Mouse (Mus musculus): ENCODE data around the gene Papss2.

Papss2 gene

GRCm38 (mm10) chr19:32637357-32638275 is 42.0 kb downstream of the Papss2 start:
- H3K36me3 ChIP-seq (ENCODE audit: insufficient read depth, low read length): no peaks in the 10 kb centered on the region
- TF ChIP-seq NANOG (IDR thresholded peaks at IDR 0.05; ENCODE audit: borderline replicate concordance, low read length): no peak
- no peak for TF ChIP-seq POU5F1 (IDR thresholded peaks at IDR 0.05; ENCODE audit: borderline replicate concordance, low read length)
- no peak for TF ChIP-seq CTCF (conservative IDR thresholded peaks at IDR 0.05; ENCODE audit: low read length)
- H3K4me1 ChIP-seq (replicated peaks; ENCODE audit: low read depth, low read length): peaks cover 25% of the 10 kb centered on the region
- 0 out of 2 replicates have a peak, but pooled peaks cover 3% of the 10 kb centered on the region for H3K27me3 ChIP-seq (ENCODE audit: insufficient read depth, low read length)
- H3K4me3 ChIP-seq (replicated peaks; ENCODE audit: low read length): no peak overlapping the region
- H3K9me3 ChIP-seq (ENCODE audit: low read length): no peaks in the 10 kb centered on the region

DNA sequence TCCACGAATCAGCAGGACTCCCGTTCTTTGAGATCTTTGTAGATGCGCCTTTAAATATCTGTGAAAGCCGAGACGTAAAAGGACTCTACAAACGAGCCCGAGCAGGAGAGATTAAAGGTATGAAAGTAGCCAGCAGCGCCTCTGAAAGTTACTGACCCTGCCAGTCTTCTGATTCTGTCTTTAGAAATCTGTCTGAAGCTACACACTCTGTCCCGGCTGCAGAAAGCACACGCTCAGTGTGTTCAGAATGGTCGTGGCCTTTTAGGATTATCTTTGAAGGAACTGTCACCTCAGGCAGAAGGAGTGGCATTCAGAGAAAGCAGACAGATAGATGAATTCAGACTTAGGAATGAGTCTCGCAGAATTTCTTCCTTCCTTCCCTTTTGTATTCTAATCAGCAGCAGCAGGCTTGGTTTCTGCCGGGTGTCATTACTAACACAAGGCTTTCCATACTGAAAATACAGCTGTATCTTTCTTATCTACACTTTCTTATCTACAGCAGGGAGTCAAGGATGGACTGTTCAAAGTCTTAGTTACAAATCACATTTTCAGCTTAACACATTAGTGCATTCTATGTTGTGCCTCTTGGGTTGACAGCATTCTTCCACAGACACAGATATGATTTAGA is 42.8 kb downstream of the Papss2 start:
- Histone ChIP-seq H3K27me3 (ENCODE audit: insufficient read depth, low read length) (0 out of 2 replicates have a peak, but pooled peaks cover 3% of the 10 kb centered on the region), H3K4me1 (replicated peaks; ENCODE audit: low read depth, low read length) (peaks cover 25% of the 10 kb centered on the region), H3K4me3 (replicated peaks; ENCODE audit: low read length) (no peak overlapping the region), H3K36me3 (ENCODE audit: insufficient read depth, low read length) (no peaks in the 10 kb centered on the region), H3K9me3 (ENCODE audit: low read length) (no peaks in the 10 kb centered on the region)
- TF ChIP-seq CTCF (conservative IDR thresholded peaks at IDR 0.05; ENCODE audit: low read length) (no peak), NANOG (IDR thresholded peaks at IDR 0.05; ENCODE audit: borderline replicate concordance, low read length) (no peak), POU5F1 (IDR thresholded peaks at IDR 0.05; ENCODE audit: borderline replicate concordance, low read length) (no peak)

DNA sequence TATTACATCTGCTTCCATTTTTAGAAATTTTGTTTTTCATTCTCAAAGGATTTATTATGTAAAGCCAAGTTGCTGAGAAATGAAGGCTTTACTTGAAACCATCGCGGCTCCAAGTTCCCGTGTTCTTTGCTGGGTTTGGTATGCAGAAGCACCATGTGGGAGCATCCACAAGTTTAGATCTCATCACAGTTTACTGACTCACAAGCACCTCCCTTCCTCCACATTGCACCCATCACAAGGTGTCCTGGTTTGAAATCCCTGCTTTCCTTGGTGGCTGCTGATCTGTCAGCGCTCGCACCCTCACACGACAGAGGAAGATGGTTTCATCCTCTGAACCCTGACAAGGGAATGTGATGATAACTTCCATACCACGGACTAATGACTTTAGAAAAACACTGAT is 45.9 kb downstream of the Papss2 start:
- Histone ChIP-seq H3K27me3 (ENCODE audit: insufficient read depth, low read length) (no peaks in the 10 kb centered on the region), H3K4me3 (replicated peaks; ENCODE audit: low read length) (no peak overlapping the region), H3K36me3 (ENCODE audit: insufficient read depth, low read length) (no peaks in the 10 kb centered on the region), H3K4me1 (replicated peaks; ENCODE audit: low read depth, low read length) (peaks cover 7% of the 10 kb centered on the region), H3K9me3 (ENCODE audit: low read length) (no peaks in the 10 kb centered on the region)
- TF ChIP-seq POU5F1 (IDR thresholded peaks at IDR 0.05; ENCODE audit: borderline replicate concordance, low read length): no peak
- no peak for TF ChIP-seq CTCF (conservative IDR thresholded peaks at IDR 0.05; ENCODE audit: low read length)
- TF ChIP-seq NANOG (IDR thresholded peaks at IDR 0.05; ENCODE audit: borderline replicate concordance, low read length): no peak

GRCm38 (mm10) chr19:32641995-32642394 is 46.4 kb downstream of the Papss2 start:
- no peaks in the 10 kb centered on the region for H3K36me3 ChIP-seq (ENCODE audit: insufficient read depth, low read length)
- H3K4me3 ChIP-seq (replicated peaks; ENCODE audit: low read length): no peak overlapping the region
- TF ChIP-seq NANOG (IDR thresholded peaks at IDR 0.05; ENCODE audit: borderline replicate concordance, low read length) (no peak), CTCF (conservative IDR thresholded peaks at IDR 0.05; ENCODE audit: low read length) (no peak), POU5F1 (IDR thresholded peaks at IDR 0.05; ENCODE audit: borderline replicate concordance, low read length) (no peak)

GRCm38 (mm10) chr19:32643642-32644041 is 48.1 kb downstream of the Papss2 start:
- Histone ChIP-seq H3K9me3 (ENCODE audit: low read length) (peaks cover 14% of the 10 kb centered on the region), H3K36me3 (ENCODE audit: insufficient read depth, low read length) (no peaks in the 10 kb centered on the region), H3K4me1 (replicated peaks; ENCODE audit: low read depth, low read length) (peaks cover 10% of the 10 kb centered on the region; the same call in 1 of the 2 replicates), H3K27me3 (ENCODE audit: insufficient read depth, low read length) (no peaks in the 10 kb centered on the region), H3K4me3 (replicated peaks; ENCODE audit: low read length) (no peak overlapping the region)
- TF ChIP-seq CTCF (conservative IDR thresholded peaks at IDR 0.05; ENCODE audit: low read length) (peak; percentile 52), NANOG (IDR thresholded peaks at IDR 0.05; ENCODE audit: borderline replicate concordance, low read length) (no peak)

More at GRCm38 (mm10) chr19:32641995-32642394, 46.4 kb downstream of the Papss2 start:
- peaks cover 1% of the 10 kb centered on the region for H3K9me3 ChIP-seq (ENCODE audit: low read length)
- H3K27me3 ChIP-seq (ENCODE audit: insufficient read depth, low read length): no peaks in the 10 kb centered on the region
- H3K4me1 ChIP-seq (replicated peaks; ENCODE audit: low read depth, low read length): peaks cover 5% of the 10 kb centered on the region

- no peaks in the 10 kb centered on the region for H3K36me3 ChIP-seq (ENCODE audit: insufficient read depth, low read length)
- H3K9me3 ChIP-seq (ENCODE audit: low read length): peaks cover 23% of the 10 kb centered on the region
- no peak overlapping the region for H3K4me3 ChIP-seq (replicated peaks; ENCODE audit: low read length)
- H3K4me1 ChIP-seq (replicated peaks; ENCODE audit: low read depth, low read length): peaks cover 11% of the 10 kb centered on the region; the same call in 1 of the 2 replicates
- H3K27me3 ChIP-seq (ENCODE audit: insufficient read depth, low read length): no peaks in the 10 kb centered on the region
- no peak for TF ChIP-seq CTCF (conservative IDR thresholded peaks at IDR 0.05; ENCODE audit: low read length)
- TF ChIP-seq POU5F1 (IDR thresholded peaks at IDR 0.05; ENCODE audit: borderline replicate concordance, low read length): no peak
- no peak for TF ChIP-seq NANOG (IDR thresholded peaks at IDR 0.05; ENCODE audit: borderline replicate concordance, low read length)
These were observed 50.3 kb downstream of the Papss2 start for GRCm38 (mm10) chr19:32645939-32646338.

- Histone ChIP-seq H3K36me3 (ENCODE audit: insufficient read depth, low read length) (no peaks in the 10 kb centered on the region), H3K4me1 (replicated peaks; ENCODE audit: low read depth, low read length) (peaks cover 11% of the 10 kb centered on the region; the same call in 1 of the 2 replicates), H3K9me3 (ENCODE audit: low read length) (peaks cover 23% of the 10 kb centered on the region), H3K27me3 (ENCODE audit: insufficient read depth, low read length) (no peaks in the 10 kb centered on the region), H3K4me3 (replicated peaks; ENCODE audit: low read length) (no peak overlapping the region)
- no peak for TF ChIP-seq CTCF (conservative IDR thresholded peaks at IDR 0.05; ENCODE audit: low read length)
- no peak for TF ChIP-seq POU5F1 (IDR thresholded peaks at IDR 0.05; ENCODE audit: borderline replicate concordance, low read length)
- TF ChIP-seq NANOG (IDR thresholded peaks at IDR 0.05; ENCODE audit: borderline replicate concordance, low read length): no peak
These were observed 50.8 kb downstream of the Papss2 start for GRCm38 (mm10) chr19:32646382-32646781.

DNA sequence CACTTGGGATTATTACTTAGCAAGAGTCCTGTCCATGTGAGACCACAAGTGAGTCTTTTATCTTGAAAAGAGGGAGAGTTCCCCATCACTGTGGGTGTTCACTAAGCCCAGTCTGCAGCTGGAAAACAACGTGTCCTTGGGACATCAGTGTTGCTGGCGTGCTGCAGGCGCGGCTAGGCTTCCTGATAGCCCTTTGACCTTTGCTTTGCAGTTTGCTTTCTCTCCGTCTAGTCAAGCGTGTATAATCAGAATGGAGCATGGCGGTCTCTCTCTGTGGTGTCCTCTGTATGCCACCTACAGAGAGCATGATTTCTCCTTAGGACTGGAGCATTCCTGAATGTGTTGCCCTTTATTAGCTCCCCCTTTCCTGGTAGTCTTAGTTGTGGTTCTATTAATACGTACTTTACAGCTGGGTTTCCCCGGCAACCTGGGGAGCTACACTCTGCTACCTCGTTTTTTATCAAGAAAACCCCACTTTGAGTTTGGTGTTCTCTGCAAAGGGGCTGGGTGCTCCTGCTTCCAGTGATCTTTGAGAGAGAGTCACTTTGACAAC is 52.5 kb downstream of the Papss2 start:
- TF ChIP-seq CTCF (conservative IDR thresholded peaks at IDR 0.05; ENCODE audit: low read length) (no peak), POU5F1 (IDR thresholded peaks at IDR 0.05; ENCODE audit: borderline replicate concordance, low read length) (no peak), NANOG (IDR thresholded peaks at IDR 0.05; ENCODE audit: borderline replicate concordance, low read length) (peak; percentile 71; the same call in 1 of the 2 replicates)
- peaks cover 11% of the 10 kb centered on the region; the same call in 1 of the 2 replicates for H3K4me1 ChIP-seq (replicated peaks; ENCODE audit: low read depth, low read length)
- H3K4me3 ChIP-seq (replicated peaks; ENCODE audit: low read length): no peak overlapping the region
- H3K36me3 ChIP-seq (ENCODE audit: insufficient read depth, low read length): no peaks in the 10 kb centered on the region
- H3K9me3 ChIP-seq (ENCODE audit: low read length): peaks cover 23% of the 10 kb centered on the region
- H3K27me3 ChIP-seq (ENCODE audit: insufficient read depth, low read length): no peaks in the 10 kb centered on the region

Measured in E14TG2a.4 (cell line).